Mouse (Mus musculus): ENCODE results near the gene Gtse1. TPM values are rescaled to one million over a fixed set of nuclear protein-coding genes. Genes with fewer than 3 reads are reported as not detected.
"Not testable (repeated sequence)": the region's sequence is repeated elsewhere in the genome, so short reads cannot be mapped to it uniquely, and the experiment has no call there.

Gtse1 gene
- 2.0 and 2.9 TPM in 2 replicates for polyA plus RNA-seq (2012; rRNA removed)

DNA sequence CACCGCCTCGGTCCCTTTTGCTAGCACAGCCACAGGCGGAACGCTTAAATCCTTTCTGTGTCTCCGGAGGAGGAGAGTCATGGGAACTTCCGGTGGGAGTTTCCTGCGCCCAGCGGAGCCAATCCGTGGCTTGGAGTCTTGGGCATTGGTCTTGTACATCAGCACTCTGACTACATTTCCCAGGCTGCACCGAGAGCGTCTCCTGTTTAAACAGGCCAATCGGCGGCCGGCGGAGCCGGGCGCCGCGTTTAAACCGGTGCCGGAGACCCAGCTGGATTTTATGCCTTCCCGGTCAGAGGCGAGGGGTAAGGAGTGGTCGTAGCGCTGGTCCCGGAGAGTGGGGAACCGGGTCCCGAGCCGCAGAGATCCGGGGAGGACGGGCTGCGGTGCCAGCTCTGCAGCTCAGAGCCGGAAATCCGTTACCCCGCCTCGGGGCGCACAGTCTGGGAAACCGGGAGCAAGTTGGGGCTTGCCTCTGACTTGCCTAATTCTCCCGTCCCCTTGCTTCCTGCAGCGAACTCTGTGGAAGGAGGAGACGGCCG is at the start of gene Gtse1:
Gene Gtse1, plus strand, starts transcription at position 256 of the 542 bp plus-strand sequence.
- DNase-seq (ENCODE audit: low read depth): peak; percentile 84

DNA sequence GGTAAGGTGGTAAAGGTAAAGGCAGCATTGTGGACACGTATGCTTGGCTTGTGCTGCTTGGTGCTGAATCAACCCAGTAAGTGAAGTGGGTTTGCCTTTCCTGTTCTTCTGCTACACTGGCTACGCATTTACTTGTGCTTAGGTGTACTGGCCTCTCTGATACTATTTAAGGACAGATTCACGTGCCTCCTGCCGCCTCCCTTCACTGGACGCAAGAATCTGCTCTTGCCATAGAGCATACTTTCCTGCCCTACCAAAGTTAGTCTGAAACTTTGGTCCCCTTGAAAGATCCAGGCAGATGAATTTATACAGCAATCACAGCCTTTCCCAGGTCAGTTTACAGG is 49.1 kb upstream of the Gtse1 start:
- DNase-seq (ENCODE audit: low read depth): no peak

DNA sequence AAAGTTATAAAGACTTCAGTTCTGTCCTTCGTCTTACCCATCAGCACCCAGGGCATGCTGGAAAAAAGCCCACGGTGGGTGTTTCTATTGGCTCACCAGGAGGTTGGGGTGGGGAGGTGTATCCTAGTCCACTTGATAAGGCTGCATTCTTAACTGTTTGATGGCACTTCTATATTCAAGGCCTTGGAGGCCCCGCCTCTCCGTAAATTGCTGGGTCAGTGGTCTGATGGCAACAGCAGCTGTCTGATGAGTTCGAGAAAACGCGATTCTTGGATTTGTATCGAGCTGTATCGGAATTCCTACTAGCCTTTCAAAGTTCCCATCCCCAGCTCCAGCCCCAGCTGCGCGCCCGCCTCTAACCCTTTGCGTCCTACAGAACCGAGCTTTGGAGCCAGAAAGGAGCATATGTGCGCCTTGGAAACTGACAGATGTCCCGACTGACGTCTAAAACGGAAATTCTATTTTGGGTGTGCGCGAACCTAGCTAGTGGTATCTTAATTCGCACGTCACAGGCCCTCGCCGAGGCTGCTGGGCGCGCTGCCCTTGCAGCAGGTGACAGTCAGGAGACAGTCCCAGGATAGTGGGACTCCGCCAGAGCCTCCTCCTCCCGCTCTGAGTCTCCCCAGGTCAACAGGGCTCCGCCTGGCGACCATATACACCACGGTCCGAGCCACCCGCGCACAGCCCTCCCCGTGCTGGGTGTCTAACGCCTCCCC is 48.6 kb upstream of the Gtse1 start:
- no peak for DNase-seq (ENCODE audit: low read depth)

DNA sequence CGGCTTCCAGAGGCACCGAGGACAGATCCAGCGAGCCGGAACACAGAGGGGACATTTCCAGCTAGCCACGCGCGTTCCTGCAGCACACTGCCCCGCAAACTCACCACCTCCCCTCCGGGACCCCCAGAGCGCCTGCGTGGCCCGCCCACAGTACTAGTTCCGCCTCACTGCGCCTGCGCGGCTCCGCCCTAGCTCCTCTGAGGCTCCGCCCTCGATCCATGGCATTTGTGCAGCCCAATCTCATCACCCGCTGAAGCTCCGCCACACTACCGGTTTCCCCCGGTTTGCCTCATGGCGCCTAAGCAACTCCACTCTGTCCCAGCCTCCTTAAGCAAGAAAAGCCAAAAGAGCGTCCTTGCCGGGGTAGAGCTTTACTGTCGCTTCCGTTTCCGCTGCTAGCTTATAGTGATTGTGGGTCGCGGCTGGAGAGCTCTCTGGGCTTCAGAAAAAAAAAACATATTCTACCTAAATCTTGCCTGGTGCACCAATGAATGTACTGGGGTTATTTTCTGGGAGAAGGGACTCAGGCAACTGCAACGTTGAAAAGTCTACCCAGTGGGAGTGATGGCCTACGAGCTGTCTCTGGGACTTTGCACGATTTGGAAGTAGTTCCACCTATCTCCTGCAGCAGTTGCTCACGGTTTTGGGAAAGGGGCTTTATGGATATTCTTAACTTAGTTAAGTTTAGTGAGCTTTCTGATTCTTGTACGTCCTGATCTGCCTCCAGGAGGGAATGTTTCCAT is 47.8 kb upstream of the Gtse1 start, which contains the start of gene Cdpf1:
Gene Cdpf1, minus strand, starts transcription at position 163 of the 743 bp plus-strand sequence.
- peak; percentile 44 for DNase-seq (ENCODE audit: low read depth)

DNA sequence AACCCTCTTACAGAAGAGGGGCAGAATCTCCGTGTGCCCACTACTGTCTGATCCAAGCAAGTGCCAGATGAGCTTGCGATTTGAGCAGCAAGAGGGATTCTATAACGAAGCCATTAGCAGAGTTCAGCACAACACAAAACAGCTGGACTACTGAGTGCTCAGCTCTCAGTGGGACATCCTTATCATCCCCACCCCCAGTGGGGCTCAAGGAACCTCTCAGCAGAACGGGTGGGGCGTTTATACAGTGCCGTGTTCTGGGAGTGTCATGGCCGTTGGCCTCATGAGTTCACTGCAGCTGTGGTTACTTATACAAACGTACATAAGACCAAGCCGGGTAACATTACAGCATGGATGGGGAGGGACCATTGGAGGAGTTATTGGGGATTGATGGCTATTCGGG is 46.1 kb upstream of the Gtse1 start:
- DNase-seq (ENCODE audit: low read depth): no peak

- DNase-seq (ENCODE audit: low read depth): no peak
Observed at GRCm38 (mm10) chr15:85821203-85822010, 38.1 kb upstream of the Gtse1 start, which contains the start of gene Pkdrej. TSS of gene Pkdrej (minus strand) at chr15:85821734.

- DNase-seq (ENCODE audit: low read depth): no peak
Observed at GRCm38 (mm10) chr15:85822011-85822359, 37.6 kb upstream of the Gtse1 start.

GRCm38 (mm10) chr15:85826676-85827075 is 32.9 kb upstream of the Gtse1 start:
- DNase-seq (ENCODE audit: low read depth): no peak

GRCm38 (mm10) chr15:85828071-85828470 is 31.5 kb upstream of the Gtse1 start:
- no peak for DNase-seq (ENCODE audit: low read depth)

GRCm38 (mm10) chr15:85829470-85829869 is 30.1 kb upstream of the Gtse1 start:
- no peak for DNase-seq (ENCODE audit: low read depth)

DNA sequence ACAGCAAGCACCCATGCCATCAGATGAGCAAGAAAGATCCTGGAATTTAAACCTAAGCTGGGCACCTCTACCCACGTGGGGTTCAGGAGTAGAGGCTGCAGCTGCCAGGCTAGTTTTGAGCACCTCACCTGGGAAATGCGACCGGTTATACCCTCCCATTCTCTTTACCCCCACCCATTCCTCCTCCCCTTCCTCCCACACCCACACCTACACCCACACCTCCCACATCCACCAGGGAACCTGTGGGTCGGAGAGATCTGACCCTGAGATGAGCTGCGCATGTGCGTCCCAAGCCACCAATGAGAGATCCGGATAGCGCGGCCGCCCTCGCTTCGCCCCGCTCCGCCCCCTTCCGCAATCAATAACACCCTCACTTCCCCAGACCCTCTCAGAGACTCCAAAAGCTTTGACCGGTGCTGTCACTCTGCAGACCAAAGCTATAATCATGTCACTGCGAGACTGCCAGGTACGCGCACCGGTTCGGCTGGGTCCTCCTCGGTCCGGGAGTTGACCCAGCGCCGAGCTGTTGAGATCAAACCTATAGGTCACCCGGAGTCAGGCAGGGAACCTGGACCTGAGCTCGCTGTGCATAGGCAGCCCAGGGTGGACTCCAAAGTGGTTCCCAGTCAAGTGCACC is 27.5 kb upstream of the Gtse1 start, which contains the start of gene Ttc38:
Gene Ttc38, plus strand, starts transcription at position 353 of the 637 bp plus-strand sequence.
- no peak for DNase-seq (ENCODE audit: low read depth)

- no peak for DNase-seq (ENCODE audit: low read depth)
Observed at GRCm38 (mm10) chr15:85832599-85832998, 26.9 kb upstream of the Gtse1 start.

- DNase-seq (ENCODE audit: low read depth): no peak
Observed at GRCm38 (mm10) chr15:85835335-85835734, 24.2 kb upstream of the Gtse1 start.

DNA sequence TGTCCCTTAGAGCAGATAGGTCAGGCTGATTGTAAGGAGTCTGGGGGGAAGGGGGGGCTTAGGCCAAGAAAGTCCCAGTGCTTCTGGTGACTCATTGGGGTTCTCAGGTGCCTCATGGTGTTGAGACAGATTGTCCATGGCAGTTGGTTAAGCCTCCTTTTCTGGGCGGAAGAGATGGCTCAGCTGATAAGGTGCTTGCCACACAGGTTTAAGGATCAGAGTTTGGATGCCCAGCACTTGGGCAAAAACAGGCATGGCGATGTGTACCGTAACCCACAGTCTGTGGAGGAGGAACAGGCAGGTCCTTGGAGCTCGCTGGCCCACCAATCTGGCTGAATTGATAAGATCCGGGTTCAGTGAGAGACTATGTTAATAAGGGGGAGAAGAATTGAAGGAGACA is 22.7 kb upstream of the Gtse1 start:
- no peak for DNase-seq (ENCODE audit: low read depth)

- DNase-seq (ENCODE audit: low read depth): no peak
Observed at GRCm38 (mm10) chr15:85840983-85841382, 18.6 kb upstream of the Gtse1 start.

GRCm38 (mm10) chr15:85841796-85842360 is 17.7 kb upstream of the Gtse1 start:
- no peak for DNase-seq (ENCODE audit: low read depth)

DNA sequence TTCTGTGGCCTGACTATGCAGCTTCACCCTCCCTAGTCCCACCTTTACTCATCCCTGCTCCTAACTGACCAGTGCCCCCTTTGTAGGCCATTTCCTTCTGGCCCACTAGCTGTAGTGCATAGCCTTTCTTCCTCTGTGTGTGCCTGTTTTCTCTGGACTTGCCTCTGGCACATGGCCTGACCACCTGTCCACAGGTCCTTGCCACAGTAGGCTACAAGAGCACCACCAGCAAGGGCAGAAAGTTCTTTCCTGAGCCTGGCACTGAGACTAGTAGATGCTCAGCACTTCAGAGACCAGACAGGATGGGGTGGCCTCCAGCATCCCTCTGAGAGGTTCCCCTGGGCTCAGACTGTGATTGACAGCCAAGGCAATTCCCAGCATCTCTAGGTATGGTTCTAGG is 14.5 kb upstream of the Gtse1 start:
- no peak for DNase-seq (ENCODE audit: low read depth)

- no peak for DNase-seq (ENCODE audit: low read depth)
Observed at GRCm38 (mm10) chr15:85851656-85852392, 7.7 kb upstream of the Gtse1 start.

- DNase-seq (ENCODE audit: low read depth): no peak
Observed at GRCm38 (mm10) chr15:85858980-85859489, 510 bp upstream of the Gtse1 start.

GRCm38 (mm10) chr15:85865913-85866312 is 6.4 kb downstream of the Gtse1 start:
- not testable (repeated sequence) for DNase-seq (ENCODE audit: low read depth)
